Mouse (Mus musculus) thymus, adult 2 months (tissue): Measurements from ENCODE around the gene Fxyd4. TPM values are rescaled to one million over a fixed set of nuclear protein-coding genes. Genes with fewer than 3 reads are reported as not detected.

ENCODE experiments used
- DNase-seq: peaks from one replicate; pipeline ENCODE4 v3.0.0; 2021
- H3K27ac ChIP-seq: fragments of 200-500 bp; 2 replicates; pipeline ENCODE4 v1.5.1; 2012; ENCODE audit warnings: low read length, control low read depth; ENCODE audit not compliant: control insufficient read depth, insufficient read depth
- H3K27me3 ChIP-seq: fragments of 200-500 bp; 2 replicates; pipeline ENCODE4 v1.6.1; 2012; ENCODE audit warnings: mild to moderate bottlenecking, low read length, moderate library complexity, mixed read lengths; ENCODE audit not compliant: control insufficient read depth, insufficient read depth
- H3K36me3 ChIP-seq: fragments of 200-500 bp; 2 replicates; pipeline ENCODE4 v1.6.1; 2012; ENCODE audit warnings: mild to moderate bottlenecking, low read length, moderate library complexity; ENCODE audit not compliant: control insufficient read depth, insufficient read depth
- H3K4me1 ChIP-seq: fragments of 200-500 bp; replicated peaks from 2 replicates; pipeline ENCODE4 v1.6.1; 2012; ENCODE audit warnings: low read length; ENCODE audit not compliant: control insufficient read depth, insufficient read depth
- H3K4me3 ChIP-seq: fragments of 200-500 bp; 2 replicates; pipeline ENCODE4 v1.5.1; 2012; ENCODE audit warnings: mild to moderate bottlenecking, low read length, control low read depth, moderate library complexity; ENCODE audit not compliant: control insufficient read depth, insufficient read depth
- CTCF ChIP-seq: fragments of 200-500 bp; IDR thresholded peaks from 2 replicates; pipeline ENCODE4 v1.5.1; 2012; ENCODE audit warnings: mild to moderate bottlenecking, control low read depth, low read length, moderate library complexity, borderline replicate concordance; ENCODE audit not compliant: control insufficient read depth, poor library complexity, insufficient read depth; ENCODE audit errors: extremely low read depth
- POLR2A ChIP-seq: fragments of 200-500 bp; IDR thresholded peaks from 2 replicates; pipeline ENCODE4 v1.6.1; 2012; ENCODE audit warnings: mild to moderate bottlenecking, low read length, control low read depth, moderate library complexity; ENCODE audit not compliant: control insufficient read depth, poor library complexity, insufficient read depth; ENCODE audit errors: extremely low read depth
- WGBS: fragments of 180-500 bp; shearing (Covaris S2); methylation state at CpG from one replicate; pipeline ENCODE4 v1.1.7; 2018; 5-methylcytosine and 5-hydroxymethylcytosine counted together
- polyA plus RNA-seq: library from polyadenylated mRNA; depleted of rRNA; stranded (reverse); fragments of >200 nt; gene quantifications from 2 replicates; pipeline ENCODE4 v1.2.3, GENCODE M21; 2012

Gene Fxyd4
- polyA plus RNA-seq, 1 experiment = 0.77 TPM

- Histone ChIP-seq H3K27me3 (no peaks in the 10 kb centered on the region), H3K4me1 (peaks cover 34% of the 10 kb centered on the region), H3K36me3 (no peaks in the 10 kb centered on the region), H3K27ac (peak overlapping the region; percentile 56; the same call in 1 of the 2 replicates), H3K4me3 (no peak overlapping the region)
- WGBS = 73% methylated on average over 9 of the region's 9 CpGs
- no peak for TF ChIP-seq CTCF
- TF ChIP-seq POLR2A = no peak
- no peak for DNase-seq
These were observed 35.7 kb downstream of the Fxyd4 start for GRCm38 (mm10) chr6:117901510-117902402.

- Histone ChIP-seq H3K36me3 (no peaks in the 10 kb centered on the region), H3K4me3 (peak within 1 kb of the TSS; percentile 32), H3K27ac (peak within 1 kb of the TSS; percentile 94), H3K4me1 (peaks cover 31% of the 10 kb centered on the region), H3K27me3 (no peaks in the 10 kb centered on the region)
- WGBS = 4% methylated on average over 17 of the region's 17 CpGs
- TF ChIP-seq CTCF = no peak
- TF ChIP-seq POLR2A = 0 out of 2 replicates have a peak, but pooled peaks have one; percentile 5
- DNase-seq = peak; percentile 78
These were observed 37.1 kb downstream of the Fxyd4 start, which contains the start of gene Hnrnpf for GRCm38 (mm10) chr6:117900126-117901080. Hnrnpf (plus strand) TSS chr6:117900324.

GRCm38 (mm10) chr6:117897800-117898199, 39.7 kb downstream of the Fxyd4 start:
- Histone ChIP-seq H3K4me1 (peaks cover 25% of the 10 kb centered on the region), H3K27me3 (no peaks in the 10 kb centered on the region), H3K4me3 (no peak overlapping the region), H3K27ac (no peak overlapping the region), H3K36me3 (no peaks in the 10 kb centered on the region)
- TF ChIP-seq POLR2A (no peak), CTCF (no peak)
- no peak for DNase-seq
- 90% methylated on average over 5 of the region's 5 CpGs for WGBS

- TF ChIP-seq POLR2A = no peak
- H3K36me3 ChIP-seq = no peaks in the 10 kb centered on the region
- WGBS = 88% methylated on average over 2 of the region's 2 CpGs
- no peaks in the 10 kb centered on the region for H3K27me3 ChIP-seq
- no peak for DNase-seq
- peaks cover 25% of the 10 kb centered on the region for H3K4me1 ChIP-seq
- no peak overlapping the region for H3K27ac ChIP-seq
- H3K4me3 ChIP-seq = no peak overlapping the region
These were observed 44.1 kb downstream of the Fxyd4 start for GRCm38 (mm10) chr6:117893435-117893834.

- DNase-seq = no peak
- Histone ChIP-seq H3K4me1 (peaks cover 25% of the 10 kb centered on the region), H3K36me3 (no peaks in the 10 kb centered on the region), H3K27ac (peak overlapping the region; percentile 77), H3K27me3 (no peaks in the 10 kb centered on the region), H3K4me3 (no peak overlapping the region)
- TF ChIP-seq POLR2A (no peak), CTCF (no peak)
- WGBS = 89% methylated on average over 3 of the region's 3 CpGs
These were observed 45.1 kb downstream of the Fxyd4 start for GRCm38 (mm10) chr6:117892386-117892785.
